Mouse (Mus musculus): Measurements from ENCODE around the gene Tspan9.

DNA sequence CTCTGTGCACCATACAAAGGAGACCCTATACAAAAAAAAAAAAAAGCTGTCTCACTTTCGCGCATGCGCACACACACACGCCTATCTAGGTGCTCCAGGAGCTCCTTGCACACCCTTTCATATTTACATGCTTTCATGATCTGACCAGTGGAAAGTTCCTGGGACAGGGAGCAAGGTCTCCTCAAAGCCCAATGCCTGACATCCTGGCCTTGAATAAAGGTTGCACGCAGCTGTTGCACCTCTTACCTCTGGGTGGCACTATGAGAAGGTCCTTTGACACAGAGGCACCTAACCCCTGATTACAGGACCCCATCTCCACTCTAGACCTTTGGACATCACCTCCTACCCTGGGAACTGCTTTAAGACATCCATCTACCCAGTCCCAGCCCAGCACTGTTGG is 35.9 kb upstream of the Tspan9 start:
- TF ChIP-seq GATA1 (IDR thresholded peaks at IDR 0.05; ENCODE audit: borderline replicate concordance, low read length) (no peak), FLI1 (IDR thresholded peaks at IDR 0.05; ENCODE audit: low read length) (no peak)
